8 mouse cellular contexts compared by ENCODE assay signal in genomic region chrX:143827212-143827611, GRCm38 (mm10). TPM values are rescaled to one million over a fixed set of nuclear protein-coding genes. Genes with fewer than 3 reads are reported as not detected.
DNase-seq lines count a peak whose midpoint lies in the region; ATAC-seq lines count a peak whose summit lies in the region.

Capn6 (minus strand) TSS chrX:143827414.

- peak; percentile 78 for DNase-seq in limb, embryonic 11.5 days (ENCODE audit: low spot score)
- no peak for DNase-seq in left cerebral cortex, adult 9 months (ENCODE audit: low spot score in 2 of 2)
- DNase-seq in midbrain, embryonic 11.5 days (ENCODE audit: low spot score, missing footprints) = no peak

- 51% methylated on average over 4 of the region's 4 CpGs for WGBS in hindbrain, embryonic 12.5 days
- WGBS in hindbrain, embryonic 16.5 days = 74% methylated on average over 4 of the region's 4 CpGs
- WGBS in heart, embryonic 12.5 days = 26% methylated on average over 4 of the region's 4 CpGs
- 31% methylated on average over 4 of the region's 4 CpGs for whole genome bisulfite sequencing in limb, embryonic 11.5 days
- 51% methylated on average over 4 of the region's 4 CpGs for WGBS in neural tube, embryonic 12.5 days
- WGBS in forebrain, embryonic 16.5 days = 47% methylated on average over 4 of the region's 4 CpGs
- 53% methylated on average over 4 of the region's 4 CpGs for WGBS in midbrain, embryonic 11.5 days

- no peaks in the 10 kb centered on the region for H3K27me3 ChIP-seq in hindbrain, embryonic 12.5 days
- H3K27me3 ChIP-seq in hindbrain, embryonic 16.5 days (replicated peaks; ENCODE audit: control insufficient read depth, insufficient read depth, low read length) = no peaks in the 10 kb centered on the region; the same call in 1 of the 2 replicates
- H3K27me3 ChIP-seq in heart, embryonic 12.5 days (replicated peaks) = no peaks in the 10 kb centered on the region
- H3K27me3 ChIP-seq in limb, embryonic 11.5 days (ENCODE audit: control insufficient read depth, insufficient read depth, low read length) = 0 out of 2 replicates have a peak, but pooled peaks cover 2% of the 10 kb centered on the region
- no peaks in the 10 kb centered on the region for H3K27me3 ChIP-seq in neural tube, embryonic 12.5 days (replicated peaks)
- no peaks in the 10 kb centered on the region for H3K27me3 ChIP-seq in forebrain, embryonic 16.5 days (replicated peaks; ENCODE audit: control insufficient read depth, insufficient read depth, low read length)
- H3K27me3 ChIP-seq in midbrain, embryonic 11.5 days (ENCODE audit: control insufficient read depth, insufficient read depth, low read length) = no peaks in the 10 kb centered on the region; the same call in none of the 2 replicates

- peak within 1 kb of the TSS; percentile 17 for H3K4me3 ChIP-seq in hindbrain, embryonic 12.5 days
- no peak within 1 kb of the TSS for H3K4me3 ChIP-seq in hindbrain, embryonic 16.5 days (ENCODE audit: low read length)
- H3K4me3 ChIP-seq in heart, embryonic 12.5 days = peak within 1 kb of the TSS; percentile 52
- peak within 1 kb of the TSS; percentile 56 for H3K4me3 ChIP-seq in limb, embryonic 11.5 days (ENCODE audit: low read depth, low read length)
- no peak within 1 kb of the TSS; the same call in 1 of the 2 replicates for H3K4me3 ChIP-seq in neural tube, embryonic 12.5 days
- H3K4me3 ChIP-seq in forebrain, embryonic 16.5 days (replicated peaks; ENCODE audit: low read length) = no peak within 1 kb of the TSS
- H3K4me3 ChIP-seq in midbrain, embryonic 11.5 days (ENCODE audit: low read depth, low read length) = no peak within 1 kb of the TSS

- no peaks in the 10 kb centered on the region for H3K9me3 ChIP-seq in hindbrain, embryonic 12.5 days (replicated peaks)
- H3K9me3 ChIP-seq in hindbrain, embryonic 16.5 days (ENCODE audit: control insufficient read depth, low read length) = no peaks in the 10 kb centered on the region
- no peaks in the 10 kb centered on the region for H3K9me3 ChIP-seq in heart, embryonic 12.5 days (replicated peaks)
- H3K9me3 ChIP-seq in limb, embryonic 11.5 days (ENCODE audit: control insufficient read depth, low read length) = no peaks in the 10 kb centered on the region
- H3K9me3 ChIP-seq in neural tube, embryonic 12.5 days = no peaks in the 10 kb centered on the region
- no peaks in the 10 kb centered on the region for H3K9me3 ChIP-seq in forebrain, embryonic 16.5 days (ENCODE audit: control insufficient read depth, low read length)
- no peaks in the 10 kb centered on the region for H3K9me3 ChIP-seq in midbrain, embryonic 11.5 days (ENCODE audit: control insufficient read depth, low read length)

- no peaks in the 10 kb centered on the region for H3K36me3 ChIP-seq in hindbrain, embryonic 12.5 days
- no peaks in the 10 kb centered on the region for H3K36me3 ChIP-seq in hindbrain, embryonic 16.5 days (ENCODE audit: control insufficient read depth, insufficient read depth, low read length)
- no peaks in the 10 kb centered on the region for H3K36me3 ChIP-seq in heart, embryonic 12.5 days
- H3K36me3 ChIP-seq in limb, embryonic 11.5 days (ENCODE audit: control insufficient read depth, insufficient read depth, low read length) = no peaks in the 10 kb centered on the region
- H3K36me3 ChIP-seq in neural tube, embryonic 12.5 days = no peaks in the 10 kb centered on the region
- H3K36me3 ChIP-seq in forebrain, embryonic 16.5 days (ENCODE audit: control insufficient read depth, insufficient read depth) = no peaks in the 10 kb centered on the region
- no peaks in the 10 kb centered on the region for H3K36me3 ChIP-seq in midbrain, embryonic 11.5 days (ENCODE audit: control insufficient read depth, insufficient read depth, low read length)

- H3K4me1 ChIP-seq in hindbrain, embryonic 12.5 days = no peaks in the 10 kb centered on the region
- no peaks in the 10 kb centered on the region for H3K4me1 ChIP-seq in hindbrain, embryonic 16.5 days (ENCODE audit: control insufficient read depth, insufficient read depth, low read depth, low read length)
- 0 out of 2 replicates have a peak, but pooled peaks cover 4% of the 10 kb centered on the region for H3K4me1 ChIP-seq in heart, embryonic 12.5 days (replicated peaks)
- H3K4me1 ChIP-seq in limb, embryonic 11.5 days (ENCODE audit: control insufficient read depth, insufficient read depth, low read length) = no peaks in the 10 kb centered on the region
- no peaks in the 10 kb centered on the region for H3K4me1 ChIP-seq in neural tube, embryonic 12.5 days
- H3K4me1 ChIP-seq in forebrain, embryonic 16.5 days (replicated peaks; ENCODE audit: control insufficient read depth, insufficient read depth, low read length) = no peaks in the 10 kb centered on the region
- H3K4me1 ChIP-seq in midbrain, embryonic 11.5 days (ENCODE audit: control insufficient read depth, insufficient read depth, low read length) = no peaks in the 10 kb centered on the region

- no peak within 1 kb of the TSS for H3K9ac ChIP-seq in hindbrain, embryonic 12.5 days
- no peak within 1 kb of the TSS for H3K9ac ChIP-seq in hindbrain, embryonic 16.5 days (ENCODE audit: low read depth, low read length)
- H3K9ac ChIP-seq in heart, embryonic 12.5 days = peak within 1 kb of the TSS; percentile 61
- H3K9ac ChIP-seq in limb, embryonic 11.5 days (ENCODE audit: low read length) = peak within 1 kb of the TSS; percentile 70
- no peak within 1 kb of the TSS for H3K9ac ChIP-seq in neural tube, embryonic 12.5 days
- no peak within 1 kb of the TSS for H3K9ac ChIP-seq in forebrain, embryonic 16.5 days (replicated peaks; ENCODE audit: low read depth, low read length)
- no peak within 1 kb of the TSS for H3K9ac ChIP-seq in midbrain, embryonic 11.5 days (ENCODE audit: low read length)

- ATAC-seq in hindbrain, embryonic 12.5 days (ENCODE audit: low FRiP score) = no peak
- ATAC-seq in hindbrain, embryonic 16.5 days = no peak
- peak; percentile 53; the same call in 1 of the 2 replicates for ATAC-seq in heart, embryonic 12.5 days (ENCODE audit: insufficient number of reproducible peaks, low FRiP score)
- peak; percentile 86 for ATAC-seq in limb, embryonic 11.5 days (ENCODE audit: insufficient number of reproducible peaks, low FRiP score, low TSS enrichment, low read depth)
- ATAC-seq in neural tube, embryonic 12.5 days (ENCODE audit: low FRiP score, low read depth) = no peak
- ATAC-seq in forebrain, embryonic 16.5 days = no peak
- no peak for ATAC-seq in midbrain, embryonic 11.5 days (ENCODE audit: low FRiP score)

- H3K27ac ChIP-seq in hindbrain, embryonic 12.5 days = no peak within 1 kb of the TSS
- no peak within 1 kb of the TSS for H3K27ac ChIP-seq in hindbrain, embryonic 16.5 days (ENCODE audit: low read depth, low read length)
- H3K27ac ChIP-seq in heart, embryonic 12.5 days (ENCODE audit: poor library complexity, severe bottlenecking) = peak within 1 kb of the TSS; percentile 71
- H3K27ac ChIP-seq in limb, embryonic 11.5 days (replicated peaks; ENCODE audit: low read depth, low read length) = peak within 1 kb of the TSS; percentile 55; the same call in 1 of the 2 replicates
- no peak within 1 kb of the TSS for H3K27ac ChIP-seq in neural tube, embryonic 12.5 days
- H3K27ac ChIP-seq in forebrain, embryonic 16.5 days (ENCODE audit: low read length) = no peak within 1 kb of the TSS
- H3K27ac ChIP-seq in midbrain, embryonic 11.5 days (ENCODE audit: low read depth, low read length) = no peak within 1 kb of the TSS

- peak within 1 kb of the TSS; percentile 17; the same call in 1 of the 2 replicates for H3K4me2 ChIP-seq in hindbrain, embryonic 12.5 days (replicated peaks)
- no peak within 1 kb of the TSS for H3K4me2 ChIP-seq in hindbrain, embryonic 16.5 days (ENCODE audit: low read length)
- H3K4me2 ChIP-seq in heart, embryonic 12.5 days = peak within 1 kb of the TSS; percentile 65
- peak within 1 kb of the TSS; percentile 40 for H3K4me2 ChIP-seq in limb, embryonic 11.5 days (ENCODE audit: low read depth, severe bottlenecking)
- no peak within 1 kb of the TSS for H3K4me2 ChIP-seq in neural tube, embryonic 12.5 days (replicated peaks)
- no peak within 1 kb of the TSS for H3K4me2 ChIP-seq in forebrain, embryonic 16.5 days (ENCODE audit: low read length)
- H3K4me2 ChIP-seq in midbrain, embryonic 11.5 days = no peak within 1 kb of the TSS

RNA-seq across cellular contexts. Expression of gene Capn6, which starts in this region (rescaled TPM):
- 42.0 and 55.2 TPM in 2 replicates for polyA plus RNA-seq in hindbrain, embryonic 12.5 days (2016; fragmentation: Nextera tagmentation; extraction: Ambion mirVana)
- 0.95 and 9.6 TPM in 2 replicates for polyA plus RNA-seq in hindbrain, embryonic 16.5 days (2015; fragmentation: Nextera tagmentation; extraction: Ambion mirVana)
- 227 and 245 TPM in 2 replicates for polyA plus RNA-seq in heart, embryonic 12.5 days (2016; fragmentation: Nextera tagmentation; extraction: Ambion mirVana)
- polyA plus RNA-seq in limb, embryonic 11.5 days (2014; fragmentation: Nextera tagmentation; extraction: Ambion mirVana) = 405 and 413 TPM in 2 replicates
- polyA plus RNA-seq in neural tube, embryonic 12.5 days (2016; fragmentation: Nextera tagmentation; extraction: Ambion mirVana) = 18.6 and 19.9 TPM in 2 replicates
- 1.2 and 3.0 TPM in 2 replicates for polyA plus RNA-seq in forebrain, embryonic 16.5 days (2015; fragmentation: Nextera tagmentation; extraction: Ambion mirVana)
- 8.6 and 9.0 TPM in 2 replicates for polyA plus RNA-seq in midbrain, embryonic 11.5 days (2014; fragmentation: Nextera tagmentation; extraction: Ambion mirVana)

Comparison
In these comparisons a context has a peak if more than half of its experiments do, and no peak if none do; other contexts are left out.
1. H3K4me2 ChIP-seq: peak in hindbrain, embryonic 12.5 days (single experiment), heart, embryonic 12.5 days (single experiment) and limb, embryonic 11.5 days (single experiment); none in hindbrain, embryonic 16.5 days (single experiment), neural tube, embryonic 12.5 days (single experiment), forebrain, embryonic 16.5 days (single experiment) and midbrain, embryonic 11.5 days (single experiment).
2. H3K4me3 ChIP-seq: peak in hindbrain, embryonic 12.5 days (single experiment), heart, embryonic 12.5 days (single experiment) and limb, embryonic 11.5 days (single experiment); none in hindbrain, embryonic 16.5 days (single experiment), neural tube, embryonic 12.5 days (single experiment), forebrain, embryonic 16.5 days (single experiment) and midbrain, embryonic 11.5 days (single experiment).
3. ATAC-seq: peak in heart, embryonic 12.5 days (single experiment) and limb, embryonic 11.5 days (single experiment); none in hindbrain, embryonic 12.5 days (single experiment), hindbrain, embryonic 16.5 days (single experiment), neural tube, embryonic 12.5 days (single experiment), forebrain, embryonic 16.5 days (single experiment) and midbrain, embryonic 11.5 days (single experiment).
4. H3K27ac ChIP-seq: peak in heart, embryonic 12.5 days (single experiment) and limb, embryonic 11.5 days (single experiment); none in hindbrain, embryonic 12.5 days (single experiment), hindbrain, embryonic 16.5 days (single experiment), neural tube, embryonic 12.5 days (single experiment), forebrain, embryonic 16.5 days (single experiment) and midbrain, embryonic 11.5 days (single experiment).
5. H3K9ac ChIP-seq: peak in heart, embryonic 12.5 days (single experiment) and limb, embryonic 11.5 days (single experiment); none in hindbrain, embryonic 12.5 days (single experiment), hindbrain, embryonic 16.5 days (single experiment), neural tube, embryonic 12.5 days (single experiment), forebrain, embryonic 16.5 days (single experiment) and midbrain, embryonic 11.5 days (single experiment).